Mouse (Mus musculus) cerebellum, postnatal 4 days (tissue): Measurements from ENCODE around the gene Nupr1.

Source experiments
- DNase-seq, 2 experiments: peaks; one replicate each; pipeline ENCODE4 v3.0.0; 2022; ENCODE audit warnings: low spot score in 2 of 2, mixed read lengths in 1 of 2

The Nupr1 gene

GRCm38 (mm10) chr7:126643244-126643617 is 12.6 kb upstream of the Nupr1 start:
- DNase-seq: peak in 1 of 2 experiments; percentile 22

DNA sequence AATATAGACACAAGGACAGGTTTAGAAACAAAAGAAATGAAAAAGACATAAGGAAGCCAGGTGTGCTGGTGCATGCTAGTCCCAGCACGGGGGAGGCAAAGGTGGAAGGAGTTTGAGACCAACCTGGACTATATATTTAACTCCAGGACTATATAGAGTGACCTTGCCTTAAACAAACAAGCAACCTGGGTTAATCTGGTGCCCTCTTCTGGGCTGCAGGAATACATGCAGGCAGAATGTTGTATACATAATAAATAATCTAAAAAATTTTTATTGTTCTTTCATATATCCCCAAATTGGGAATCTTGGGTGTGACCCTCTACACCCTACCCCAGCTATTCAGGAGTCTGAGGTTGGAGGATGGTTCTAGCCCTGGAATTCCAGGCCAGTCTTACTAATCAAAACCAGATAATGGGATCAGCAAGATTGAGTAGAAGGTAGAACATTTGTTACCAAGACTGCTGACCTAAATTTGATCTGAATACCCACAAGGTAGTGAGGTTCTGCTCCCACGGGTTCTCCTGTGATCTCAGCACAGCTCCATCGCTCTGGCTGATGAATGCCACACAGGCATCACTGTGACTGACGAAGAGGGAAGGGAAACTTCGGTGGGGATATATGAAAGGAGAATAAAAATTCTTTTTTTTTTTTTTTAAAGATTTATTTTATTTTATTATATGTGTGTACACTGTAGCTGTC is 12.0 kb upstream of the Nupr1 start:
- DNase-seq: no peak

DNA sequence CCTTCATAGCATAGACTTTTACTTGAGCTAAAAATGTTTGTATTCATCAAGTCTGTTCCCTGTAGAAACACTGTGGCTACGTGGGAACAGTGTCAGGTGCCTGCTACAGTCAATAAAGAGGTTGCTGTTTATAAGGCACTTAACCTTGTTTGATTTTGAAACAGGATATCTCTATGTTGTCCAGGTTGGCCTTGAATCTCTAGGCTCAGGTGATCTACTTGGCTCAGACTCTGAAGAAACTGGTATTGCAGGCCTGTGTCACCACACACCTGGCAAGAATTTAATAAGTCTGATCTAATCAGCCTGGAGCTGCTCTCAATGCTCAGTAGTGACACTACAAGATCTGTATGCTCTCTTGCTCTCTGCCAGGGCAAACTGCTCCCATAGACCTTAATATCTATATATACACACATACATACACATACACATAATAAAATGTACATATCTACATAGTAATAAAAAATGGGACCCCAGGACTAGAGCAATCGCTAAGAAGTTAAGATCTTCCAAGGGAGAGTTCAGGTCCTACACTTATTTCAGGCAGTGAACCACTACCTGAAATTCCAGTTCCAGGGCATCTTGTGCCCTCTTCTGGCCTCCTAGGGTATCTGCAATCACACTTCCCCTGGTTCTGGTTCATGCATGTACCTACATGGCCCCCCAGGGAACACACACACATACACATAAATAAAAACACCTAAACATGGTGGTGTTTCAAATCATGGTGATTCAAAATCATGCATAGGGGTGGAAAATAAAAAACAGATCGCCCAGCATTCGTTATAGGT is 6.3 kb upstream of the Nupr1 start:
- DNase-seq: no peak

- no peak for DNase-seq
Observed at GRCm38 (mm10) chr7:126635375-126635774, 4.7 kb upstream of the Nupr1 start.

GRCm38 (mm10) chr7:126632478-126632877 is 1.8 kb upstream of the Nupr1 start:
- no peak for DNase-seq

GRCm38 (mm10) chr7:126629915-126630314 is 746 bp downstream of the Nupr1 start:
- DNase-seq: no peak

DNA sequence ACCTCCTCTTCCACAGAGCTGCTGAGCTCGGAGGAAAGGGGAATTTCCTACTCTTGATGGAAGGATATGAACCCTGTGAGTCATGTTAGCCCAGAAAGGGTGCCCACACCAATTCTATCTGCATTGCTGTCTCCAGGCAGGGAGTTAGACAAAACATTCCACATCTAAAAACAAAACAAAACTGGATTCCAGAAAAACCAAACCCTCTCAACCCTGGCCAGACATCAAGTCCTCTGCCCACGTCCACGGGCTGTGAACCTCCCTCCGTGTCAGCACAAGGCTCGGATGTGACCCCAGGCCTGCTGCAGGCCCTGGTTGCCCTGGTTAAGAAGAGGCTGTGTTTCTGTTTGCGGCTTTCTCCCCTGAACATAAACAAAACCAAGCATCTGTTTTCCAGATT is 2.5 kb downstream of the Nupr1 start:
- DNase-seq: no peak

DNA sequence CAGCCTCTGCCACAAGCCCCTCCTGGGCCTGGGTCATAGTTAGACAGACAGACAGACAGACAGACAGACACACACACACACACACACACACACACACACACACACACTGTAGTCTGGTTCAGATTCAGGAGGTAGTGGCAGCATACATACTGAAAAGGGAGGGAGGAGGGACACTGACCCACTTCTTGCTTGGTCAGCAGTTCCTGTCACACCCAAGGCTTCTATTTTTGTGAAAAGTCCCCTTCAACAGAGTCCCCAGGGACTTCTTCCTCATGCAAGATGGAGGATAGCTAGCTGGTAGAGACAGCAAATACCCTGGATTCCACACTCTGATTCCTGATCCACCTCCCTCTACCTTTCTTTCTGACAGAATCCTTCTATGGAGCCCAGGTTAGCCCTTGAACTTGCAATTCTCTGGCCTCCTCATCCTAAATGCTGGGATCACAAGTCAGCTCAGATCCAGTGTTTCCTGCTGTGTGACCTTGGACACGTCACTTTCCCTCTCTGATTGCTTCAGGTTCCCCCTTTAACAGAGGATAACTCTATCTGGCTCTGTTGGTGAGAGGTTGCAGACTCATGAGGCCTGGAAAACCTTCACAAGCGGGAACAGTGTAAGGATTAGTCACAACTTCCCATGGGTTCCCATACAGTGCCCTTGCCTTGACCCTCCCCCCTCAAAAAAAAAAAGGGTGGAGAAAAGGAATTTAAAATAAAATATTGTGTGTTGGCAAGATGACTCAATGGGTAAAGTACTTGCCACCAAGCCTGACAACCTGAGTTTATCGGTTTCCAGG is 4.7 kb downstream of the Nupr1 start:
- DNase-seq: no peak

DNA sequence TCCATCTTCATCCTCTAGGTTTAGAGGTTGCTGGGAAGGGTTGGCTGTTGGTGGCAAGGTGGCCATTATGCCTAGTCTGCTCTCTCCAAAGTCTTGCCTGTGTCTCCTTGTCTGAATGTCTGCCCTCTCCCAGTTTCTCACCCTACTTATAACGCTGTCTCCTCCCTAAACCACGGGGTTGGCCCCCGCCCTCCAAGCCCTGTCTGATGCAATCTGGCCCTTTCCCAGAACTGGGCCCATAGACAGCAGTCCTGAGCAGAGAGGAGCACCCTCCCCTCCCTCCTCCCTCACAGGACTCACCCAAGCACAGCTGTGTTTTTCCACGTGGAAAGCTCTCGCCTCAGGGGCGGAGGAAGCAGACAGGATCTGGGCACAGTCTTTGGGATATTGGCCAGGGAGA is 5.3 kb downstream of the Nupr1 start:
- DNase-seq: peak in 1 of 2 experiments; percentile 5

- DNase-seq: no peak
Observed at GRCm38 (mm10) chr7:126624774-126625173, 5.9 kb downstream of the Nupr1 start.

GRCm38 (mm10) chr7:126623381-126623780 is 7.3 kb downstream of the Nupr1 start:
- no peak for DNase-seq

GRCm38 (mm10) chr7:126621452-126622359 is 9.0 kb downstream of the Nupr1 start:
- no peak for DNase-seq

- no peak for DNase-seq
Observed at GRCm38 (mm10) chr7:126619559-126620275, 10.9 kb downstream of the Nupr1 start.

DNA sequence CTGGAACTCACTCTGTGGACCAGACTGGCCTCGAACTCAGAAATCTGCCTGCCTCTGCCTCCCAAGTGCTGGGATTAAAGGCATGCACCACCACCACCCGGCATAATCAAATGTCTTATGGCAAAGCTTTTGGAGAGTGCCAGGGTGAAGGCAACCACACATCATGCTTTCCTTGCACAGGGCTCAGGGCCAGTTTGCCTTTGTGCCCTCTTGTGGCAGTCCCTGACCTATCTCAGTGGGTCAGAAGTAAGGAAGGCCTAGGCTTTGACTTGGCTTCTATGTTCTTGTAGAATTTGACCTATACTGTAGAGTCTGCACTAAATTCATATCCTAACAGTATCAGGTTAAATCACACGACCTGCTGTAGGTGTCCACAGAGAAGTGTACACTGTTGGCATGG is 14.0 kb downstream of the Nupr1 start:
- DNase-seq: no peak

DNA sequence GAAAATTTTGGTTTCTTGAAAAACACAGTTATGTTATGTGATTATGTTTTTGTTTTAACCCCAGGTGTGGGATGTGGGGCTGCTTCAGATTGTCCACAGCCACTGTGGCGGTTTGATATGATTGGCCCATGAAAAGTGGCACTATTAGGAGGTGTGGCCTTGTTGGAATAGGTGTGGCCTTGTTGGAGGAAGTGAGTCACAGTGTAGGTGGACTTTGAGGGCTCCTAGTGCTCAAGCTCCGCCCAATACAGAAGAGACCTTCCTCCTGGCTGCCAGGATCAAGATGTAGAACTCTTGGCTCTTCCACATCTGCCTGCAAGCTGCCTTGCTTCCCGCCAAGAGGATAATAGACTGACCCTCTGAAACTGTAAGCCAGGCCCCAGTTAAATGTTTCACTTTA is 17.9 kb downstream of the Nupr1 start:
- DNase-seq: no peak

DNA sequence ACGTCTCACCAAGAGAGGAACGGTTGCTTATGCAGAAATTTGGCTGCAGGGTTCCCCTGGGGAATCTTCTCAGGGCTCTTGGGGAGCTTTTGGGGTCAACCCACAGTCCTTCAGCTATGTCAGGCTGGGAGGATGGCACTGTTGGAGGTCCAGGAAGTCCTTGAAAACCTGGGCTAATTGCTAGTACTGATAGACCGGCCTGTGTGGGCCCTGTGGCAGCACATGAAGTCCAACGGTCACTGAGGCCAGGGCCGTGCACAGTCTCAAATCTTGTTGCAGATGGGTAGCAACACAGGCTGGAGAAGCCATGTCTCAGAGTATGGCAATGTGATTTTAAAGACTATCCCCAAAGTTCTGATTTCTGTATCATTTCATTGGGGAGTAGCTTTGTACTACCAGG is 22.9 kb downstream of the Nupr1 start:
- DNase-seq: no peak

GRCm38 (mm10) chr7:126607064-126607463 is 23.6 kb downstream of the Nupr1 start:
- DNase-seq: no peak

DNA sequence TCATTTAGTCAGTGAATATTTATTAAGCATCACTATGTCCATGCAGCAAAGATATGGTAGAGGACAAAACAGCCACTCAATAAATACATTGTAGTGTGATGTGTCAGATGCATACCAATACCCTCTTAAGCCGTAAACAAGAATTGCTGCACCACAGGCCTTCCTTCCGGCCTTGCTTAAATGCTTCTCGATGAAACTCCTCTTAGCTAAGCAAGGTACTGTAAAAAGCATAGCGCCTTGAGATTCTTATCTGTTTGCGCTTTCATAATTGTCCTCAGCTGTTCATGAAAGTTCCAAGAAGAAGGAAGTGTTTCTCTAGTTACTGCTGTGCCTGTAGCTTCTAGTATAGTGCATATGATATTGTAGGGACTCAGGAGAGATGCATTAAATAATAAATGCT is 24.1 kb downstream of the Nupr1 start:
- no peak for DNase-seq

GRCm38 (mm10) chr7:126602650-126603049 is 28.0 kb downstream of the Nupr1 start:
- no peak for DNase-seq

GRCm38 (mm10) chr7:126601896-126602295 is 28.8 kb downstream of the Nupr1 start:
- no peak for DNase-seq

DNA sequence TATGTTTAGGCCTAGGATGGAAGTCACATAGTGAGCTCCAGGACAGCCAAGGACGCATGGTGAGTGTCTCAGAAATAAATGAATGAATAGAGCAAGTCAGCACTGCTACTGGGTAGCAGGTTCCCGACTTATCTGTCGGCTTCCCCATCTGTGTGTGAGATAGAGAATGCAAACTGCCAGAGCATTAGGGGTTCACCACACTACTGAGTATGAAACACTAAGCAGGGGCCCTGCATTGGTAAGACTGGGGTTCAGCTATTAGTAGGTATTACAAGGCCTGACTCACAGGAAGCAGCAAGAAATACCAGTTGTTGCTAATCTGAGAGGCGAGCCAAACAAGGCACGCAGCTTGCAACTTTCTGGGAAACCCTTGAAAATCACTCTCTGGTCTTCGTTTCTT is 31.7 kb downstream of the Nupr1 start:
- no peak for DNase-seq
